In the genomic region with DNA sequence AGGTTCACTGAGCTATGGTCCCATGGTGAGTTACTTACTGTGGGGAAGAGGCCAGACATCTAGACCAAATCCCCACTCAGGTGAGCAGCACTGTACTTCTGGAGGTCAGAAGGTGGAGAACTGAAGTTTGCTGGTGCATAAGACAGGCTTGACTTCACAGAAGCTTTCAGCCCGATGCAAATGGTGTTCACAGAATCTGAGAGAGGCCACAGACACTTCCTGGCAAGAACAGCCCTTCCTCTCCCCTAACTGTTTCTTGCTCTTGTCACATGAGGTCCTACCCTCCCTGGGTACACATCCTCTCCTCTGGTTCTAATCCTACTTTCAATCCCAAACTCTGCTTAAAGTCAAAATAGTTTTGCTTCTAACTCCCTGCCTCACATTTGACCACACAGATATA, we compare ENCODE assay signal across 15 mouse cellular contexts. TPM values are rescaled to one million over a fixed set of nuclear protein-coding genes. Genes with fewer than 3 reads are reported as not detected.
DNase-seq lines count a peak whose midpoint lies in the region.
"Had no signal": no experiment of that assay in that cellular context is flagged by ENCODE, and none has a peak within 500 bp of the region (broad histone marks: within the 10 kb centered on the region; RNA-seq: fewer than 3 reads in every experiment).

No protein-coding gene starts in this region.

- H3K9me3 ChIP-seq in megakaryocyte, embryonic 14.5 days, result no peaks in the 10 kb centered on the region
- H3K9me3 ChIP-seq: limb, embryonic 13.5 days; midbrain, embryonic 10.5 days had no signal

- peak; percentile 25 for DNase-seq in cerebellum, adult 9-10 months
- DNase-seq in cerebellum, adult 9-11 months, result no peak
- peak; percentile 43 to 50 for DNase-seq in spleen, postnatal 36 days (ENCODE audit: low spot score in 2 of 2)
- no peak for DNase-seq in spleen, postnatal 10 days (ENCODE audit: low spot score in 2 of 2)
- DNase-seq in thymus, postnatal 4 days, result peak; percentile 44
- DNase-seq in urinary bladder, postnatal 36 days (ENCODE audit: low spot score in 2 of 2), result no peak
- DNase-seq in lung, postnatal 14 days, result no peak
- DNase-seq: heart, postnatal 36 days; kidney, adult 8-10 months; kidney, postnatal 25 days had no signal

- H3K27me3 ChIP-seq in megakaryocyte, embryonic 14.5 days (replicated peaks), result no peaks in the 10 kb centered on the region

- peak overlapping the region; percentile 72 for H3K4me3 ChIP-seq in megakaryocyte, embryonic 14.5 days (replicated peaks)
- H3K4me3 ChIP-seq: limb, embryonic 13.5 days; midbrain, embryonic 10.5 days had no signal

- peaks cover 83% of the 10 kb centered on the region for H3K4me1 ChIP-seq in megakaryocyte, embryonic 14.5 days
- H3K4me1 ChIP-seq: limb, embryonic 13.5 days; midbrain, embryonic 10.5 days had no signal

- H3K36me3 ChIP-seq in megakaryocyte, embryonic 14.5 days (replicated peaks; ENCODE audit: low read length), result peaks cover 16% of the 10 kb centered on the region
- H3K36me3 ChIP-seq: limb, embryonic 13.5 days; midbrain, embryonic 10.5 days had no signal

RNA-seq across cellular contexts. Expression of gene Arpp21, which starts 9.2 kb away (rescaled TPM):
- polyA plus RNA-seq in megakaryocyte, embryonic 14.5 days (2012; ENCODE audit: insufficient read depth, low replicate concordance), result 10.0 and 11.1 TPM in 2 replicates
- polyA plus RNA-seq: lung, postnatal 0 days; Patski had no signal

Comparison
In these comparisons a context has a peak if more than half of its experiments do, and no peak if none do; other contexts are left out.
1. DNase-seq: peak in cerebellum, adult 9-10 months (single experiment), spleen, postnatal 36 days (2 of 2) and thymus, postnatal 4 days (single experiment); none in cerebellum, adult 9-11 months (single experiment), spleen, postnatal 10 days (0 of 2), urinary bladder, postnatal 36 days (0 of 2) and lung, postnatal 14 days (single experiment).